Mouse (Mus musculus): Measurements from ENCODE around the gene Eno1.

- TF ChIP-seq MAFK (IDR thresholded peaks at IDR 0.05; ENCODE audit: insufficient read depth, low read depth, low read length) (no peak), ZC3H11A (IDR thresholded peaks at IDR 0.05; ENCODE audit: borderline replicate concordance, low read depth, low read length) (no peak), CHD2 (IDR thresholded peaks at IDR 0.05; ENCODE audit: low read depth, low read length) (no peak), ZNF384 (IDR thresholded peaks at IDR 0.05; ENCODE audit: low read depth, low read length) (no peak)
These were observed 43.5 kb downstream of the Eno1 start for GRCm38 (mm10) chr4:150280002-150280401.
